Mouse (Mus musculus): Measurements from ENCODE around the gene Zbtb18. TPM values are rescaled to one million over a fixed set of nuclear protein-coding genes. Genes with fewer than 3 reads are reported as not detected.
"Not testable (repeated sequence)": the region's sequence is repeated elsewhere in the genome, so short reads cannot be mapped to it uniquely, and the experiment has no call there.

Zbtb18 gene
- total RNA-seq, 2 experiments from 2014 or later = 23.1 to 29.7 TPM

DNA sequence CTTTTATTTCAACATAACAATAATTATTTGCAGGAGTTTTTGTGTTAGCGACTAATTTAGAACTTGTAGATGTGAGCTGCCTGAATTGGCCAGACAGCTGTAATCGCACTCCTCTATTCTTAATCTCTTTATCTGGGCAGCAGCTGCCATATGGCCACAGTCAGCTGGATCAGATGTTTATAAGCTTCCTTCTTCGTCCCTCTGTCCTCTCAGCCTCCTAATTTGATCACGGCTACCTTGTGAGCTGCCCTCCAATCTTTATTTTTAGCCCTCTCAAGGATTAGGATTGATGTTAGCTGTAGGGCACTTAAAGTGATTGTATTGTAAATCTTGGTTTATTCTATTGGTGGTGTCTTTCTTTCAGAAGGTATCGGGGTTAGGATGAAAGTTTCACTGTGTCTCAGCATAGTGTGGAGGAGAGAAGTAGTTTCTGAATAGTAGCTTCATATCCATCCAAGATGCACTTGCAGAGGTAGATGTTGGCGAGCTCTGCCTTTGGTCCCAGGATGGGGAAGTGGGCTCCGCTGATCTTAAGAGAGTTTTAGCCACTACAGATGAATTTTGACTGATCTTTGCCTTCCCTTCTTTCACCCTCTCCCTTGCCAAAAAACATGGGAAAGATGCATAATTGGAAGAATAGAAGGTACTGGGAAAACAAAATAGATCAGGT, 3.4 kb downstream of the Zbtb18 start:
- no peak for ATAC-seq (replicated peaks; ENCODE audit: low FRiP score, poor library complexity, severe bottlenecking)

DNA sequence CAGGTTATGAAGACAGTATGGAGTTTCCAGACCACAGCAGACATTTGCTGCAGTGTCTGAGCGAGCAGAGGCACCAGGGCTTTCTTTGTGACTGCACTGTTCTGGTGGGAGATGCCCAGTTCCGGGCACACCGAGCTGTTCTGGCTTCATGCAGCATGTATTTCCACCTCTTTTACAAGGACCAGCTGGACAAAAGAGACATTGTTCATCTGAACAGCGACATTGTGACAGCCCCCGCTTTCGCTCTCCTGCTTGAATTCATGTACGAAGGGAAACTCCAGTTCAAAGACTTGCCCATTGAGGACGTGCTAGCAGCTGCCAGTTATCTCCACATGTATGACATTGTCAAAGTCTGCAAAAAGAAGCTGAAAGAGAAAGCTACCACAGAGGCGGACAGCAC, 4.9 kb downstream of the Zbtb18 start:
- ATAC-seq (replicated peaks; ENCODE audit: low FRiP score, poor library complexity, severe bottlenecking) = no peak

DNA sequence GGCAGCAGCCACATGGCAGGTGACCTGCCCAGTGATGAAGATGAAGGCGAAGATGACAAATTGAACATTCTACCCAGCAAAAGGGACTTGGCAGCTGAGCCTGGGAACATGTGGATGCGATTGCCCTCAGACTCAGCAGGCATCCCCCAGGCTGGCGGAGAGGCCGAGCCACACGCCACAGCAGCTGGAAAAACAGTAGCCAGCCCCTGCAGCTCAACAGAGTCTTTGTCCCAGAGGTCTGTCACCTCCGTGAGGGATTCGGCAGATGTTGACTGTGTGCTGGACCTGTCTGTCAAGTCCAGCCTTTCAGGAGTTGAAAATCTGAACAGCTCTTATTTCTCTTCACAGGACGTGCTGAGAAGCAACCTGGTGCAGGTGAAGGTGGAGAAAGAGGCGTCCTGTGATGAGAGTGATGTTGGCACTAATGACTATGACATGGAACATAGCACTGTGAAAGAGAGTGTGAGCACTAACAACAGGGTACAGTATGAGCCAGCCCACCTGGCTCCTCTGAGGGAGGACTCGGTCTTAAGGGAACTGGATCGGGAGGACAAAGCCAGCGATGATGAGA, 5.5 kb downstream of the Zbtb18 start:
- ATAC-seq (replicated peaks; ENCODE audit: low FRiP score, poor library complexity, severe bottlenecking) = no peak

DNA sequence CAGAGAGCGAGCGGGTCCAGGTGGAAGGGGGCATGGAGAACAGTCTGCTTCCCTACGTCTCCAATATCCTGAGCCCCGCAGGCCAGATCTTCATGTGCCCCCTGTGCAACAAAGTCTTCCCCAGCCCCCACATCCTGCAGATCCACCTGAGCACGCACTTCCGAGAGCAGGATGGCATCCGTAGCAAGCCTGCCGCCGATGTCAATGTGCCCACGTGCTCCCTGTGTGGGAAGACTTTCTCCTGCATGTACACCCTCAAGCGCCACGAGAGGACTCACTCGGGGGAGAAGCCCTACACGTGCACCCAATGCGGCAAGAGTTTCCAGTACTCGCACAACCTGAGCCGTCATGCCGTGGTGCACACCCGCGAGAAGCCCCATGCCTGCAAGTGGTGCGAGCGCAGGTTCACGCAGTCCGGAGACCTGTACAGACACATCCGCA, 6.0 kb downstream of the Zbtb18 start:
- ATAC-seq (replicated peaks; ENCODE audit: low FRiP score, poor library complexity, severe bottlenecking) = no peak

DNA sequence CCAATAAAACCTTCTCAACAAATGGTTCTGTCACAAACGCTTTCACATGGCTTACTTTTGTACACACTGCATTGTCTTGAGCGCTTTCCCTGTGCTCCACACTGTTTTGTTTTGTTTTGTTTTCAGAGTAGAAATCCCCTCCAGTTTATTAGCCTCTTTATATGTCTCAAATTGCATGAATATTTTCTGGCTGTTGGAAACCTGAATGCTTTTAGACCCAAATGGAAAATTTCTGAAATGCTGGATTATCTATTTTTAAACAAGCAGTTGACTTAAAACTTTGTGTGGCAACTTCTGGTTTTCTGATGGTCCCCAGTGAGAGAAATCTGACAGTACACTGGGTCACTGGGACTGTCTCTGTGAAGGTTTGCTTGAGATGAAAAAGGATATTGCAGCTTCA, 6.8 kb downstream of the Zbtb18 start:
- no peak for ATAC-seq (replicated peaks; ENCODE audit: low FRiP score, poor library complexity, severe bottlenecking)

DNA sequence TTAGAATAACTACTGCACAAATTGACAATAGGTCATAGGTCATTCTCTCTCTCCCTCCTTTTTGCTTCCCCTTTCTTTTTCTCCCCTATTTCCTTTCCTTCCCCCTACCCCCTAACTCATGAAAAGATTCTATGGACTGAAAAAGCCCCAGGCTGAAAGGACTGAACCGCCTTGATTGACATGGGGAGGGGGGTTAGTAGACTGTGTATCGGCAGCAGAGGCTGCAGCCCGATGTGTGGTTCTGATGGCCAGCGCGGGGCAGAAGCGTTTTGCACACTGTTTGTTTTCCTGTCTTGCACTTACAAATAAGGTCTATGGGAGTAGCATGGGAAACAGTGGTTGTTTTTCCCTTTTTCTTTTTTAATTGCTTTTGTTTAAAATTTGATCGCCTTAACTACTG, 7.7 kb downstream of the Zbtb18 start:
- ATAC-seq (replicated peaks; ENCODE audit: low FRiP score, poor library complexity, severe bottlenecking) = not testable (repeated sequence)

DNA sequence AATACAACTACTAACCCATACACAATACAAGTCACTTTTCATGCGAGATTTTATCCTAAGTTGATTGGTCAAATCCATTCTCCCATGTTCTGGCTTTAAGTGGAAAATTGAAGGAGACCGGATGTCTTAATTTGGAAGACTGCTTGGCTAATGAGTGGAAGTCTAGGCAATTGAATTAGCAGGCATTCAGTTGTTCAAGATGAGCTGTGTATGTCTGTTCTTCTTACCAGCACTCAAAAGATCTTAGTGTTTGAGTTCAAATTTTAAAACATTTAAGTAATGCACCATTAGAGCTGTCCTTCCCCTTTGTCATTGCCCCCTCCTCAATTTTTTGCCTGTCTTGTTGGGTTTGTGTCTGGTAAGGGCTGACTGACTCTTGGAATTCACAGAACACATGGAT, 8.9 kb downstream of the Zbtb18 start:
- no peak for ATAC-seq (replicated peaks; ENCODE audit: low FRiP score, poor library complexity, severe bottlenecking)

DNA sequence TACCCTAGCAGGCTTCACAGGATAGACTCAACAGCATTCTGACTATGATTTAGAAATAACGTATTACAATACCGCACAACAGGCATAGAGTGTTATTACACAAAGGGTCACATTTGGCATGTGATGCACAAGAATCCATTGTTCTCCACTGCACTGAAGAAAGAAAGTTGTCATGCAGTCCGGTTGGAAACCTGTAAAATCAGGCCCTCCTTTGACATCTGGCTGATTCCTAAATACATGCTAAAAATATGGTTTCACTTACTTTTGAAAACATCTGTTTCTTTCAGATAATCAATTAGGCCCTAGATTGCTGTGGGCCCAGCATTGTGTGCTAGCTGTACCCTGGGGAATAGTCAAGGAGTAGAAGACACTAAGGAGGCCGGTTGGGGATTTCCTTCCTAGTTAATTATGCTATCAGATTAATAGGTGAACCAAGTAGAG, 9.9 kb downstream of the Zbtb18 start:
- no peak for ATAC-seq (replicated peaks; ENCODE audit: low FRiP score, poor library complexity, severe bottlenecking)

DNA sequence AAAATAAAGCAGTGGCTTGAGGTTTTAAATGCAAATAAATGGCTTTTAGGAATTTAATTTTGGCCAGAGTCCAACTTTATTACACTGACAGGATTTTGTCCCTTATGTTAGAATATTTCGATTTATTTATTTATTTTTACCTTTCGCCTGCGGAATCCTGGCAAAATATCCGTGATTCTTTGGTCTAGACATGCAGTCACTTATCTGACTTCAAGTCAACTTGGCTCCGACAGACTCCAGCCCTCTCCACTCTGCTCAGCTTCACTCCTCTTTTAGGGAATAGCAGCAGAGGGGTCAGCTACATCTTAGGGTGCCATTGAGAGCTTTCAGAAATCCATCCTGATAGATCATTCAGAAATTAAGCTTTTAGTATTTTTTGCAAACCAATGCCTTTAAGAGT, 10.8 kb downstream of the Zbtb18 start:
- ATAC-seq (replicated peaks; ENCODE audit: low FRiP score, poor library complexity, severe bottlenecking) = no peak

DNA sequence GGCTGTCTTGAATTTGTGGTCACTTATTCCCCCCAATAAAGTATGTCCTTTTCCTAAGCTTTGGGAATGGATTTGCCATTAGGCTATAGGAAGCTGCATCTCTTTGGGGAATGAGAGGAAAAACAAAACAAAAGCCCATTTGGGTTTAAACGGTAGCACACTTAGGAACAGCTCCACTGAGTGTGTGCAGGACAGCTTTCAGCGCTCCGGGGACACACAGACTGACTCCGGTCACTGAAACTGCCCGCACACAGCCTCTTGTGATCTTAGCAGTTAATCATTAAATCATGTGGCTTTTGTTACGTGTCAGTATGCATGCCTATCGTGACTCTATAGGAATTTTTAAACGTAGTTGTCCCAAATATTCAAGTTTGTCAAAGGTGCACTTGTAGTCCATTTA, 11.7 kb downstream of the Zbtb18 start:
- no peak for ATAC-seq (replicated peaks; ENCODE audit: low FRiP score, poor library complexity, severe bottlenecking)

DNA sequence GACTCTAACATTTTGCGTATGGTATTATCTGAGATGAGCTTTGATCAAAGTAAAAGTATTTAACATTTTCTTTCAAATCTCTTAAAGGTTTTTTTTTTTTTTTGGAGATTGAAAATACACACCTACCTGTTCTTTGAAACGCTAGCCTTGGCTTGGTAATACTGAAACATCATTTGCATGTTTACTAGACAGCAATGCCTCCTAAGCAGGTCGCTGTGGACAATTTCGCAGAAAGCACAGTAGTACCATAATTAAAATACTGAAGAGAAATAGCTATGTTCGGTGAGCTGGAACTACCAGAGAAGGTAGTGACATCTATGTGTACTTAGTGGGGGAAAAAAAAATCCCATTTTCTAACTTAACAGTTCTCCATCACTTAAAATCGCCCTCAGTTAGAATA, 12.3 kb downstream of the Zbtb18 start:
- ATAC-seq (replicated peaks; ENCODE audit: low FRiP score, poor library complexity, severe bottlenecking) = no peak

DNA sequence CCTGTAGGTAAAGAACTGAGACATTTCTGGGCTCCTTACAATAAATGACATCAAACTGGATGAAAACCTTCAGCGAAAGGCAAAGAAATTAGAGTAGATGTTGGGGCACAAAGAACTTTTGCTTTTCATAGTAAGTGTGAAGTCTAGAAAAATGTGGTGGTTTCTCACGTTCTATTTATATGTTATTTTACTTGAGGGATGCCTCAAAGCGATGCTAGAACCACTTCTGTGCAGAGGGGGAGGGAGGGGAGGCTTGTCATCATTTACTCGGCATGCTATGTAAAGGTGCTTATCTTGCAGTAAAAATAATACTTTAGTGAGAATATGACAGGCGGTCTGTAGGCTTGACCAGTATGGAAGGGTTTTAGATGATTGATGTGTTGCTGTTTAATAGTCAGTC, 13.3 kb downstream of the Zbtb18 start:
- no peak for ATAC-seq (replicated peaks; ENCODE audit: low FRiP score, poor library complexity, severe bottlenecking)

DNA sequence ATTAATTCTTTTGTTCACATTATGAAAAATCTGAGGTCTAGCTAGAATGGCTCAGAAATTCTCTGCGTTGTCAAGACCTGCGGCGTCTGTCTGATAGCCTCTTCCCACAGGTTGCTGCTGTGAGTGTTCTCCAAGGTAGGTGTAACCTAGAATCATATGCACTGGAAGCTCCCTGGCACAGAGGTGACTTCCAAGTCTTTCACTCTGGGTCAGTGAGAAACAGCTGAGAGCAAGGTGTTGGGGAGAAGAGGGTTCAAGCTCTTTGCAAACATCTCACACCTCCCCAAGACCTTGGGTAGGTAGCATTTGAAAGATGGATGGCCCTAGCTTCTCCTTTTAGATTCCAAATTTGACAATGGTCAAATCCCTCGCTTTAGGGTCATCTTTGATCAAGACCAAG, 14.1 kb downstream of the Zbtb18 start:
- ATAC-seq (replicated peaks; ENCODE audit: low FRiP score, poor library complexity, severe bottlenecking) = no peak

DNA sequence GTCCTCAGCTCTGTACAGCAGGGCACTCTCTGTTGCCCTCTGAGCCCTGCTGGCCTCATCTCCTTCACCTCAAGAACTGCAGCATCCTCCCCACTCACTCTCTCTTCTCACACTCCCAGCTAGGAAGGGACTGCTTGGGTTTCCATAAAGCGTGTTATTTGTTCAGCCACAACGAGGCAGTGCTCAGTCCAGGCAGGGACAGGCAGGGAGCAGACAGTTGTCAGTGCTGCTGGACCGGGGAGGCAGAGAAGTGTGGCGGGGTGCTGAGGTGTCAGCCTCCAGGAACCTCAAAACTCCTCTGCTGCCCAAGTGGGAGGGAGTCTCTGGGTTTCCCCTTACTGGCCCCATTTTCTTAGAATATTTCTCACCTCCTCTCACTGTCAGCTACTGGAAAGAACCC, 14.6 kb downstream of the Zbtb18 start:
- no peak for ATAC-seq (replicated peaks; ENCODE audit: low FRiP score, poor library complexity, severe bottlenecking)

DNA sequence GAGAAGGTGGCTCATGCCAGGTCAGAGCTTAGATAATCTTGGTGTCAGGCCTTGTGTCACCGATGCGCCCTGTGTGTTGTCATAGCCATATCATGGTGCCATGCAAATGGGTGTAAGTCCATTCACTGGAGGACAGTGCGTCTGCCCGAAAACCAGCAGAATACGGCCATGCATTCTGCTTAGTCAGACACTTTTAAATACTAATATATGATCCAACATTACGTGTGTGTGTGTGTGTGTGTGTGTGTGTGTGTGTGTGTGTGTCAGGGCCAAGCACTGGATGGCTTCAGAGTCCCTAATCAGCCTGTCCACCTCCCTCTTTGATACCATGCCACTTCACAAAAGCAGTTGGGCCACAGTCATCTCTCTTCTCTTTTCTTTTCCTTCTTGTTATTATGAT, 15.8 kb downstream of the Zbtb18 start:
- ATAC-seq (replicated peaks; ENCODE audit: low FRiP score, poor library complexity, severe bottlenecking) = no peak

DNA sequence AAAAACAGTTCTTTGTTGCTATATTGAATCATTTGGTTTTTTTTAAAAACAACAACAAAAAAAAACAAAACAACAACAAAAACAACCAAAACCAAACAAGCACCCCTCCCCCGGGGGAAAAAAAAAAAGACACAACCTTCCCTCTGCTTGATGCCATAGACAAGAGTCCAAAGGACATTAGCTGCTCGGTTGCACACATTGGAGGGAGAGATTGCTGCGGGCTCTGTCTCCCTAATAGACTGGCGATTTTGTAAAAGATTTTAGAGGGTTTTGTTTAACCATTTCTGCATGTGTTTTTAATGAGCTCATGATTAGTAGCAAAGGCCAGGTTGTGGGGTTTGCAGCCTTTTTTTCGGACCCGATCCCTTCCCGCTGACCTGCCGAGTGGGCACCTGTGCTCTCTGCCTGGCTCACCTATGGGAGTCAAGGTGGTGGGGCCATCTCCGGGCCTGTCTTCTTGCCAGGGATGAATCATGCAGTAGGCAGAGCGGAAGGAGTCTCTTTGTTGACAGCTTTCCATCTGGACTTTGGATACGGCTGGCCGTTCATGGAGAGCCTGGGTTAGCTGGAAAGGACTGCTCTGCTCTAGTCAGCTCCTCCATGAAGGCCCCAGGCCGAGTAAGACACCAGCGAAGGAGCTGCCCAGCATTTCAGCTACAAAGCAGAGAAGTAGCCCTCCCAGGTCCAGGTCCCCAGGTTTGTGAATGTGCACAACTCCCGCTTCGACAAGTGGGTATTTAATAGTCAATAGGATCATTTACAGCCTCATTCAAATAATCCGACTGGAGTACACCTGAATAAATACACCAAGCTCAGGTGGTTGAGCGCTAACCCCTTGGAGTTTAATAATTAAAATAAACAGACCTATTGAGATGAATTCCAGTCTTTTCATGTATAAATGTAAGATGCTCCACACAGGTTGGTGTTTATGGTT, 16.6 kb downstream of the Zbtb18 start:
- ATAC-seq (replicated peaks; ENCODE audit: low FRiP score, poor library complexity, severe bottlenecking) = no peak

DNA sequence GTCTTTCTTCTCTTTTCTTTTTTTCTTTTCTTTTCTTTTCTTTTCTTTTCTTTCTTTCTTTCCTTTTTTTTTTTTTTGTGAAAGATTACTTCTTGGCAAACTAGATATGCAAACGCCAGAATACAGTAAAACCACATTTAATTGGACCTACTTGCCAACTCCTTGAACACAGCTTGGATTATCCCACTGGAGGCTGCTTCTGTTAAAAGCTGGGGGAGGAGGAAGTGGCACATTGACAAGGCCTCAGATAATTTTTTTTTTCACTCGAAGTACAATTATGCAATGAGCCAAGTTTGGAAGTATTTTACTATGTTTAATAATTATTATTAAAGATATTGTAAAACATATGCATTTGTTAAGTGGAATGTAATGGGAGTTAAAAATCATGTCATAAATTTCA, 17.4 kb downstream of the Zbtb18 start:
- no peak for ATAC-seq (replicated peaks; ENCODE audit: low FRiP score, poor library complexity, severe bottlenecking)

DNA sequence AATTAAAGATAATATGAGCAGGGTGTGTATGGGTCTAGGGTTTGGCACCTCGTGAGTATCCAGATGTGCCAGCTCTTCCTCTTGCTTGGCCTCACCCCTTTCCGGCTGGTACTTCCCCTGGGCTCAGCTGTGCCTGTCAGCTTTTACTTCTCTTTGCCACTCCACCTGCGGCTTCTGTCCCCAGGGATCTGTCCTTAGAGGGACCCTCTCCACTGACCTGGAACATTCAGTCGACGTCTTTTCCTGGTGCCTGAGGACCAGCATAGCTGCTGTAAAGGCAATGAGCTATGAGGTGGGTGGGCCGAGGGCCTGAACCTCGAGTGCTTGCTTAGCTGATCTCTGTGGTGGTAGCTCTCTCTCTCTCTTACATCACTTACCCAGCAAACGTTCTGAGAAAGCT, 25.0 kb downstream of the Zbtb18 start:
- no peak for ATAC-seq (replicated peaks; ENCODE audit: low FRiP score, poor library complexity, severe bottlenecking)

DNA sequence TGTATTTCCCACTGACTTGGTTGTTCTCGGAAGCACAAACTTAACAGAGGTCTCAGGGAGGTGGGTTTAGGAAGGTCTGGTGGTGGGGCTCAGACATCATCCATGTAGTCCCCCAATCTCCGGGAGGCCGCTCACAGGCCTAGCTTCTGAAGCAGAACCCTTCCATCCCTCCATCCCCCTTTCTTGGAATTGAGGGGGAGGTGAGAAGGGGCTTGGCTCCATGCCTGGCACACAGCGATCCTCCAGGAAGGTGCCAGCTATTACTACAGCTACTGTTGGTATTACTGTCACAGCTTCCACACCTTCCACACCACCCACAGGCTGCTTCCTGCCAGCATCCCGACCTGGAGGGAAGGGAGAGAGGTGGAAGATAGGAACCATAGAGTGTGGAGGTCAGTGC, 26.3 kb downstream of the Zbtb18 start:
- ATAC-seq (replicated peaks; ENCODE audit: low FRiP score, poor library complexity, severe bottlenecking) = no peak

DNA sequence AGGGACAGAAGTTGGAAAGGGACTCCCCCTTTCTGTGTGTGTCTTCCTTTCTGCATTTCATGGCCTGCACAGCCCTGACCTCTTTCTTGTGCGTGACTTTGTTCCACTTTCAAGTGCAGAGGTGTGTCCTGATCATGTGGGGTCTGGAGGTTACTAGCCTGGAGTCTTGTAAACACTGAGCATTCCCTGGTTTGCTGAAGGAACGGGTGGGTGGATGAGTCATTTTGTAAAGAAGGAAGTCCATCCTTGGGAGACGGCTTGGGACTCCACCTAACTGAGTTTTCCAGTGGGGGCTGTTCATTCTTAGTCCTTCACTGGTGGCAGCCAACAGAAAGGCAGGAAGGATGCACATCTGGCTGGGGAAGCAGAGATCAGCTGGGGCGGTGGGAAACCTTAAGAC, 27.9 kb downstream of the Zbtb18 start:
- no peak for ATAC-seq (replicated peaks; ENCODE audit: low FRiP score, poor library complexity, severe bottlenecking)

DNA sequence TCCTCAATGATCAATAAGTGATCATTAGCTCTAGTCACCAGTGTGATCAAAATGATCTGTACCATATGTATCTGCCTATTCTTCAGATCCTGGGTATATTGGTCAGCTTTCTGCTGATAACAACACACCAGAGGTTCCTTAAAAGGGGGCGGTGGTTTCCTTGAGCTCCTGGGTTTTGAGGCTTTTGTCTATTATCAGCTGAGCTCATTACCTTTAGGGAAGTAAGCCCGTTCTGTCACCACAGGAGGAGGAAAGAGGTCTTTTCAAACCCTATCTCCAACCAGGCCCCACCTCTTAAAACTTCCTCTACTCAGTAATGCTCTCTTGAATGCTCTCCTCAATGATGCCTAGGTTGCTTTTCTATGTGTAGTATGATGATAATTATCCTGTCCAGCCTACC, 28.8 kb downstream of the Zbtb18 start:
- ATAC-seq (replicated peaks; ENCODE audit: low FRiP score, poor library complexity, severe bottlenecking) = no peak
